Mouse (Mus musculus) ES-E14 (cell line): ENCODE data around the gene Dicer1. TPM values are rescaled to one million over a fixed set of nuclear protein-coding genes. Genes with fewer than 3 reads are reported as not detected.

Source experiments
- DNase-seq: peaks from one replicate; pipeline ENCODE4 v3.0.0-alpha.2; 2013; ENCODE audit warnings: low read depth, low spot score
- H3K27ac ChIP-seq: 2 replicates; pipeline ENCODE4 v1.5.1; 2012; ENCODE audit warnings: low read depth, mild to moderate bottlenecking, low read length, moderate library complexity, mixed read lengths; ENCODE audit not compliant: poor library complexity, insufficient read depth, severe bottlenecking
- H3K36me3 ChIP-seq: 2 replicates; pipeline ENCODE4 v1.6.1; 2012; ENCODE audit warnings: mild to moderate bottlenecking, low read length, moderate library complexity, mixed read lengths; ENCODE audit not compliant: control insufficient read depth, poor library complexity, insufficient read depth, severe bottlenecking
- H3K4me1 ChIP-seq, 2 experiments: fragments of 150-350 bp in 1 of 2; sonication (generic) in 1 of 2; 2 replicates each; pipeline ENCODE4 v1.6.1; 2012; ENCODE audit warnings: low read length in 2 of 2, mild to moderate bottlenecking in 1 of 2, mixed read lengths in 1 of 2; ENCODE audit not compliant: control insufficient read depth in 2 of 2, insufficient read depth in 2 of 2, poor library complexity in 1 of 2
- H3K4me3 ChIP-seq, 2 experiments: fragments of 150-350 bp in 1 of 2; sonication (generic) in 1 of 2; 2 replicates each; pipeline ENCODE4 v1.5.1; 2012; ENCODE audit warnings: low read length in 2 of 2, low read depth in 1 of 2, mild to moderate bottlenecking in 1 of 2, mixed read lengths in 1 of 2; ENCODE audit not compliant: insufficient read depth in 1 of 2, poor library complexity in 1 of 2, severe bottlenecking in 1 of 2
- H3K9ac ChIP-seq: 2 replicates; pipeline ENCODE4 v1.6.1; 2012; ENCODE audit warnings: low read depth, mild to moderate bottlenecking, low read length, mixed read lengths; ENCODE audit not compliant: poor library complexity, insufficient read depth, severe bottlenecking
- H3K9me3 ChIP-seq: fragments of 150-350 bp; sonication (generic); 2 replicates; pipeline ENCODE4 v1.6.1; 2012; ENCODE audit warnings: low read depth, mild to moderate bottlenecking, low read length; ENCODE audit not compliant: control insufficient read depth, insufficient read depth
- CHD2 ChIP-seq: IDR thresholded peaks from 2 replicates; pipeline ENCODE4 v1.6.1; 2014; ENCODE audit warnings: mild to moderate bottlenecking, low read depth, low read length, inconsistent platforms
- HCFC1 ChIP-seq: IDR thresholded peaks from 2 replicates; pipeline ENCODE4 v1.6.1; 2012; ENCODE audit warnings: low read length, inconsistent platforms, borderline replicate concordance; ENCODE audit not compliant: insufficient read depth
- MAFK ChIP-seq: IDR thresholded peaks from 2 replicates; pipeline ENCODE4 v1.6.1; 2014; ENCODE audit warnings: mild to moderate bottlenecking, low read depth, low read length, inconsistent platforms; ENCODE audit not compliant: insufficient read depth
- ZC3H11A ChIP-seq: IDR thresholded peaks from 2 replicates; pipeline ENCODE4 v1.6.1; 2012; ENCODE audit warnings: low read depth, mild to moderate bottlenecking, inconsistent platforms, low read length, borderline replicate concordance
- ZNF384 ChIP-seq: IDR thresholded peaks from 2 replicates; pipeline ENCODE4 v1.6.1; 2012; ENCODE audit warnings: low read depth, low read length, inconsistent platforms
- in situ Hi-C, 2 experiments: fragments of 600-800 bp; cut with MboI; formaldehyde crosslinking; loops; one replicate each; pipeline ENCODE4 v1.15.1; 2025; ENCODE audit warnings: low sequenced_read_pairs in 2 of 2, inconsistent platforms in 1 of 2; ENCODE audit not compliant: unreplicated experiment in 2 of 2
- total RNA-seq: library from RNA; depleted of rRNA; stranded (reverse); fragments of 300-350 nt; gene quantifications from 2 replicates; pipeline ENCODE4 v1.2.3, GENCODE M21; 2012

Gene Dicer1
- total RNA-seq, 1 experiment: 51.9 TPM

GRCm38 (mm10) chr12:104767183-104767582, 15.4 kb upstream of the Dicer1 start:
- no peak overlapping the region for H3K27ac ChIP-seq
- peaks cover 4 to 19% of the 10 kb centered on the region in 2 experiments; a peak in 3 of 4 replicates for H3K4me1 ChIP-seq
- in situ Hi-C loops: no loop called here
- no peak for TF ChIP-seq ZC3H11A
- TF ChIP-seq CHD2: no peak
- no peak for TF ChIP-seq HCFC1
- TF ChIP-seq MAFK: no peak
- TF ChIP-seq ZNF384: no peak
- no peaks in the 10 kb centered on the region for H3K9me3 ChIP-seq
- no peak overlapping the region for H3K4me3 ChIP-seq
- no peaks in the 10 kb centered on the region for H3K36me3 ChIP-seq
- no peak overlapping the region for H3K9ac ChIP-seq
- DNase-seq: no peak

DNA sequence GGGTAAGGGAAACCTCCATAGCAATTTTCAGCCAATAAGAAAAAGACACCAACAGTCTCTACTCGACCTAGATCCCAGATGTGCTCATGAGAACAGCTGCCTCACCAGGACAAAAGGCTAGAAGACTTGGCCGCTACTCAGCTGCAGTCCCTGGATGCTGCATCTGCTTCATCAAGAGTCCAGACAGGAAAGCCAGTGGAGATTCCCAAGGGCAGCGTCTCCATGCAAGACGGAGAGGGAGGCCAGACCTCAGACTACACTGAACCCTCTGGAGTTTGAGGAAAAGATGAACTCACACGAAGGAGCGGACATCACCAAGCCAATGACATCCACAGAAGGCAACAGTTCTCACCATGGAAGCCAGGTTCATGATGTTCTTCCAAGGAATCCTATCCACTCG, 14.0 kb upstream of the Dicer1 start:
- DNase-seq: no peak
- peaks cover 5 to 22% of the 10 kb centered on the region in 2 experiments for H3K4me1 ChIP-seq

DNA sequence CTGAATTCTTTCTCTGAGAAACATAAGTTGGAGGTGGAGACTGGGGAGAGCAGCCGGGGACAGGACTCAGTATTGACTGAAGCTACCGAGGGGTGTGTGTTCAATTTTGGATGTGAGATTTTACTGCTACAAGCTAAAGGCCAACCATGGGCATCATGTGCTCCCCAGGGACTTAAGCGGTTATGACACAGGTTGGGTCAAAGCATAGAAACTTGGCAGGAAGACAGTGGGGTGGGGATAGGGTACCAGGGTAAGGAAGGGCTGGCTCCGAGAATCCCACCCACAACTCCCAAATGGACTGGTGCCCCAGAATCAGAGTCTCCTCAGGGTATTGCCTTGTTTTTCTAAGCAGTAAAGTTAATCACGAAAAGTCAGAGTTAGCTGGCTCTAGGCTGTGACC, 13.4 kb upstream of the Dicer1 start:
- DNase-seq: no peak
- Histone ChIP-seq H3K9me3 (no peaks in the 10 kb centered on the region), H3K4me1 (peaks cover 5 to 22% of the 10 kb centered on the region in 2 experiments), H3K36me3 (no peaks in the 10 kb centered on the region), H3K27ac (peak overlapping the region; percentile 78), H3K4me3 (no peak overlapping the region), H3K9ac (peak overlapping the region; percentile 7; the same call in 1 of the 2 replicates)
- in situ Hi-C loops: no loop called here
- TF ChIP-seq HCFC1: no peak
- TF ChIP-seq ZC3H11A: no peak
- no peak for TF ChIP-seq ZNF384
- no peak for TF ChIP-seq CHD2
- TF ChIP-seq MAFK: no peak

More for the DNA sequence above, 14.0 kb upstream of the Dicer1 start:
- no peak for TF ChIP-seq ZNF384
- Histone ChIP-seq H3K9ac (no peak overlapping the region), H3K4me3 (no peak overlapping the region), H3K9me3 (no peaks in the 10 kb centered on the region), H3K27ac (no peak overlapping the region), H3K36me3 (no peaks in the 10 kb centered on the region)
- in situ Hi-C loops: no loop called here

GRCm38 (mm10) chr12:104763918-104764317, 12.2 kb upstream of the Dicer1 start:
- peak; percentile 74 for TF ChIP-seq CHD2
- no peak for TF ChIP-seq MAFK
- H3K27ac ChIP-seq: peak overlapping the region; percentile 76; the same call in 1 of the 2 replicates
- DNase-seq: peak; percentile 87
- H3K4me1 ChIP-seq: peaks cover 5 to 23% of the 10 kb centered on the region in 2 experiments
- in situ Hi-C loops: no loop called here
- no peak overlapping the region; the same call in 1 of the 2 replicates for H3K9ac ChIP-seq
- H3K9me3 ChIP-seq: no peaks in the 10 kb centered on the region
- H3K4me3 ChIP-seq: no peak overlapping the region
- H3K36me3 ChIP-seq: no peaks in the 10 kb centered on the region

GRCm38 (mm10) chr12:104761411-104761810, 9.7 kb upstream of the Dicer1 start:
- Histone ChIP-seq H3K4me1 (peaks cover 5 to 22% of the 10 kb centered on the region in 2 experiments), H3K9ac (peak overlapping the region; percentile 96; the same call in 1 of the 2 replicates), H3K27ac (peak overlapping the region; percentile 86; the same call in 1 of the 2 replicates), H3K4me3 (peak overlapping the region; percentile 82 to 84), H3K9me3 (no peaks in the 10 kb centered on the region), H3K36me3 (no peaks in the 10 kb centered on the region)
- in situ Hi-C loops: no loop called here
- DNase-seq: peak; percentile 56
- TF ChIP-seq ZNF384 (no peak), HCFC1 (no peak), ZC3H11A (no peak), MAFK (no peak), CHD2 (no peak)
